Mouse (Mus musculus): Measurements from ENCODE around the gene Fam89b. TPM values are rescaled to one million over a fixed set of nuclear protein-coding genes. Genes with fewer than 3 reads are reported as not detected.

Fam89b gene
- polyA plus RNA-seq, 1 experiment: 176 TPM

DNA sequence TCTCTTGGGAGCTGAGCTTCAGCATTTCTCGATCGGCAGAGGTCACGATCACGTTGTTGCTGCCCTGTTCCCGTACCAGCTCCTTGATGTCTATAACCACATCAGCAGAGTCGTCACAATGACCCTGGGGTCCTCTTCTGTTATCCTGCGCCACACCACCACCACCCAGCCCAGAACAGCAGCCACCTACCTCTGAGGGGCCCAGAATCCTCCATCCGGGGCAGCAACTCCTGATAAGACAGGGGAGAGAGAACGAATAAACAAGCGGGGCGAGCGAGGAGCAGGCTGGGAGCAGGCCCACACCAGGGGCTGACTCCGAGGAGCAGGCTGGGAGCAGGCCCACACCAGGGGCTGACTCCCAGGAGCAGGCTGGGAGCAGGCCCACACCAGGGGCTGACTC, 43.0 kb downstream of the Fam89b start:
- Histone ChIP-seq H3K27ac (ENCODE audit: insufficient read depth, low read depth, low read length) (no peak overlapping the region), H3K4me3 (ENCODE audit: insufficient read depth, low read length) (no peak overlapping the region), H3K4me1 (ENCODE audit: control insufficient read depth, insufficient read depth, low read length) (peaks cover 5% of the 10 kb centered on the region)
- no peak for TF ChIP-seq CTCF (IDR thresholded peaks at IDR 0.05; ENCODE audit: low read depth, low read length)
- TF ChIP-seq POLR2A (IDR thresholded peaks at IDR 0.05; ENCODE audit: borderline replicate concordance, low read depth, low read length): no peak

DNA sequence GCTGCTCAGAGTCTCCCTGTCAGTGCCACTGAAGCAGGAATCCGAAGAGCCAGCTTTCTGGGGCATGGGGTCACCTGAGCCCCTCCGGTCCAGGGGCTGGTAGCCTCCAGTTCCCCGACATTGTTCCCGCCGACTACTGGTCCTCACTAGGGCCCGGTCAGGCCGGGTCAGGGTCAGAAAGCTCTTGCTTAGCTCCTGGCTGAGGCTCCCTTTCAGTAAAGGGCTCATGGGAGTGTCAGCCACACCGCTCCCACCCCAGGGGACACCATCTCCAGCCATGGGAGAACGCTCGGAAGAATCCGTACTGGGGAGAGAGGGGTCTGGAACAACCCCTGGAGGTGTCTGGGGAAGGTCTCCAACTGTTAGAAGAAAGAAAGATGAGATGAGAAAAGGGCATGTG, 43.6 kb downstream of the Fam89b start:
- TF ChIP-seq CTCF (IDR thresholded peaks at IDR 0.05; ENCODE audit: low read depth, low read length) (no peak), POLR2A (IDR thresholded peaks at IDR 0.05; ENCODE audit: borderline replicate concordance, low read depth, low read length) (no peak)
- Histone ChIP-seq H3K27ac (ENCODE audit: insufficient read depth, low read depth, low read length) (no peak overlapping the region), H3K4me1 (ENCODE audit: control insufficient read depth, insufficient read depth, low read length) (peaks cover 5% of the 10 kb centered on the region), H3K4me3 (ENCODE audit: insufficient read depth, low read length) (no peak overlapping the region)

DNA sequence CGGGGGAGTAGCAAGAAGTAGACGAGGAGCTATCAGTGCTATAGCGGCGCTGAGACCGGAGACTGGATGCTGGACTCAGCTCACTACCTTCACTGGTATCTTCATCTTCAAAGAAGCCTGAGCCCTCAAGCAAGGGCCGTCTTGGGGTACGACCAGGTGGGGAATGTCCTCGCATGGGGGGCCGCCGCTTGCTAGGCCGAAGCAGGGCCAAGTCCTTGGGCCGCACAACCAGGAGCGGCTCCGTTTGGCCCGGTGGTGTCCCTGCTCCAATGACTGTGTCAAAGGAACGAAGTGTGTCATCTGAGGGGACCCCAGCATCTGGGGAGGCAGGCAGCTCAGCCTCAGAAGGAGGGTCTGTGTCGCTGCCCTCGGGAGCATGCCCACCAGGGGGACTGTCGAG, 44.0 kb downstream of the Fam89b start:
- peaks cover 5% of the 10 kb centered on the region for H3K4me1 ChIP-seq (ENCODE audit: control insufficient read depth, insufficient read depth, low read length)
- no peak for TF ChIP-seq POLR2A (IDR thresholded peaks at IDR 0.05; ENCODE audit: borderline replicate concordance, low read depth, low read length)
- TF ChIP-seq CTCF (IDR thresholded peaks at IDR 0.05; ENCODE audit: low read depth, low read length): no peak
- H3K27ac ChIP-seq (ENCODE audit: insufficient read depth, low read depth, low read length): no peak overlapping the region
- H3K4me3 ChIP-seq (ENCODE audit: insufficient read depth, low read length): no peak overlapping the region

DNA sequence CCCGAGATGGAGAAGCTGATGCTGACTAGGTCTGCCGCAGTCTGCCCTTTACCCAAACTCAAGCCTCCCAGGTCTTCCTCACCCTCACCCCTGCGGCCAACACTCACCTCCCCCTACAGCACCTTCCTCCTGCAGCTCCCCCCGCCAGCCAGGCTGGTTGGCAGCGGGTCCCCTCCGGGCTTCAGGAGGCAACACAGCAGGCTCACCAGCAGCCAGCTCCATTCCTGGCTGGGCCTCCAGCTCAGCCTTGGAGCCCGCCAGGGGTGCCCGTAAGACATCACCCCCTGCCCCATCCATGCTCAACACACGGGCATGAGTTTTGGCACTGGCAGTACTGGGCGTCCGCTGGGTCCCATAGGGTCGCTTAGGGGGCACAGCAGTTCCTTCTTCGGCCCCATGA, 44.5 kb downstream of the Fam89b start:
- Histone ChIP-seq H3K4me1 (ENCODE audit: control insufficient read depth, insufficient read depth, low read length) (peaks cover 5% of the 10 kb centered on the region), H3K27ac (ENCODE audit: insufficient read depth, low read depth, low read length) (no peak overlapping the region), H3K4me3 (ENCODE audit: insufficient read depth, low read length) (no peak overlapping the region)
- no peak for TF ChIP-seq POLR2A (IDR thresholded peaks at IDR 0.05; ENCODE audit: borderline replicate concordance, low read depth, low read length)
- no peak for TF ChIP-seq CTCF (IDR thresholded peaks at IDR 0.05; ENCODE audit: low read depth, low read length)

DNA sequence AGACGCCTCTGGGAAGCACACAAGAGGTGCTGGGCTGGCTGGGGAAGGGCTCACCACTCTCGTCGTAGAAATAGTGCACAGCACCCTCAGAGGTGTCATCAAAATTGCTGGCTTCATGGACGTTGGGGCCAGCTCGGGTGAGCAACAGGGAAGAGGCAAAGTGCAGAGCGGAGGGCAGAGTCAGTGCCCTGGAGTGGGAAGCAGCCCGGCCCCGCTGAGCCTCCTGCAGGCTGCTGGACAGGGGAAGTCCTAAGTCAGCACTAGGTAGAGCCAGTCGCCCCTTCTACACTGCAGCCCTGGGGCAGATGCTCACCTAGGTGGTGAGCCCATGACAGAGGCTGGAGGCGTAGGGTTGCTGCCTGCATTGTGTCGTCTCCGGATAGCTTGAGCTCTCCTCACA, 45.2 kb downstream of the Fam89b start:
- peaks cover 5% of the 10 kb centered on the region for H3K4me1 ChIP-seq (ENCODE audit: control insufficient read depth, insufficient read depth, low read length)
- TF ChIP-seq POLR2A (IDR thresholded peaks at IDR 0.05; ENCODE audit: borderline replicate concordance, low read depth, low read length) (no peak), CTCF (IDR thresholded peaks at IDR 0.05; ENCODE audit: low read depth, low read length) (no peak)
- no peak overlapping the region for H3K4me3 ChIP-seq (ENCODE audit: insufficient read depth, low read length)
- no peak overlapping the region for H3K27ac ChIP-seq (ENCODE audit: insufficient read depth, low read depth, low read length)

DNA sequence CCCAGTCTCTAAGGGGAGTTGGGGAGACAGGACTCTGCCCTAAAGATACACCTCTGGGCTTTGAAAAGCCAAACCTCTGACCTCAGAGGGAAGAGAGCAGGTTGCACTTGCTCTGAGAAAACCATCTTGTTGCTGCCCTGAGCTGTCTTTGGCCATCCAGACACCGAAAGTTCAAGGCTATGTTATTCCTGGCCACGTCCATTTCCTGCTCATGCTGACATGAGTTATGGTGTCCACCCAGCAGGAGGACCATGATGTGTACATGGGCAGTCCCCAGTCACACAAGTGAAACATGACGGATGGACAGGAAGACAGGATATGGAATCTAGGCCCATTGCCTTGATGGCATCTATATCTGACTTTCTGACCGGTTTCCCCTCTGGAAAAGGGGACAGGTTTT, 49.0 kb downstream of the Fam89b start:
- TF ChIP-seq CTCF (IDR thresholded peaks at IDR 0.05; ENCODE audit: low read depth, low read length) (no peak), POLR2A (IDR thresholded peaks at IDR 0.05; ENCODE audit: borderline replicate concordance, low read depth, low read length) (no peak)
- no peak overlapping the region for H3K4me3 ChIP-seq (ENCODE audit: insufficient read depth, low read length)
- H3K4me1 ChIP-seq (ENCODE audit: control insufficient read depth, insufficient read depth, low read length): no peaks in the 10 kb centered on the region
- H3K27ac ChIP-seq (ENCODE audit: insufficient read depth, low read depth, low read length): no peak overlapping the region

Other genes starting within 250 kb of the Fam89b start
- 16.7 and 19.8 TPM in 2 replicates for gene Mus81, start 241.3 kb downstream of the Fam89b start, polyA plus RNA-seq (2012; ENCODE audit: insufficient read depth, insufficient read length, missing spikeins)
- 1,898 and 2,021 TPM in 2 replicates for gene Cfl1, start 239.2 kb downstream of the Fam89b start, polyA plus RNA-seq (2012; ENCODE audit: insufficient read depth, insufficient read length, missing spikeins)
- gene 1700020D05Rik, start 225.9 kb downstream of the Fam89b start, polyA plus RNA-seq (2012; ENCODE audit: insufficient read depth, insufficient read length, missing spikeins): 5.1 and 7.7 TPM in 2 replicates
- 34.1 and 43.8 TPM in 2 replicates for gene Snx32, start 219.1 kb downstream of the Fam89b start, polyA plus RNA-seq (2012; ENCODE audit: insufficient read depth, insufficient read length, missing spikeins)
- not detected in 2 replicates for gene Ovol1, start 169.0 kb downstream of the Fam89b start, polyA plus RNA-seq (2012; ENCODE audit: insufficient read depth, insufficient read length, missing spikeins)
- 13.5 and 14.4 TPM in 2 replicates for gene Ap5b1, start 161.6 kb downstream of the Fam89b start, polyA plus RNA-seq (2012; ENCODE audit: insufficient read depth, insufficient read length, missing spikeins)
- gene Rnaseh2c, start 127.8 kb downstream of the Fam89b start, polyA plus RNA-seq (2012; ENCODE audit: insufficient read depth, insufficient read length, missing spikeins): 82.4 and 102 TPM in 2 replicates
- 56.1 and 56.6 TPM in 2 replicates for gene Kat5, start 119.4 kb downstream of the Fam89b start, polyA plus RNA-seq (2012; ENCODE audit: insufficient read depth, insufficient read length, missing spikeins)
- 77.1 and 93.4 TPM in 2 replicates for gene Rela, start 92.2 kb downstream of the Fam89b start, polyA plus RNA-seq (2012; ENCODE audit: insufficient read depth, insufficient read length, missing spikeins)
- 93.4 and 117 TPM in 2 replicates for gene Sipa1, start 65.9 kb downstream of the Fam89b start, polyA plus RNA-seq (2012; ENCODE audit: insufficient read depth, insufficient read length, missing spikeins)
- 79.9 and 99.1 TPM in 2 replicates for gene Map3k11, start 40.9 kb downstream of the Fam89b start, polyA plus RNA-seq (2012; ENCODE audit: insufficient read depth, insufficient read length, missing spikeins)
- gene Pcnx3, start 40.7 kb downstream of the Fam89b start, polyA plus RNA-seq (2012; ENCODE audit: insufficient read depth, insufficient read length, missing spikeins): 43.3 and 54.9 TPM in 2 replicates
- gene Kcnk7, start 25.3 kb downstream of the Fam89b start, polyA plus RNA-seq (2012; ENCODE audit: insufficient read depth, insufficient read length, missing spikeins): not detected in 2 replicates
- gene Ehbp1l1, start 3.3 kb downstream of the Fam89b start, polyA plus RNA-seq (2012; ENCODE audit: insufficient read depth, insufficient read length, missing spikeins): 123 and 125 TPM in 2 replicates
- 11.4 and 15.7 TPM in 2 replicates for gene Ltbp3, start 11.3 kb upstream of the Fam89b start, polyA plus RNA-seq (2012; ENCODE audit: insufficient read depth, insufficient read length, missing spikeins)
- gene Scyl1, start 41.8 kb upstream of the Fam89b start, polyA plus RNA-seq (2012; ENCODE audit: insufficient read depth, insufficient read length, missing spikeins): 46.7 and 48.3 TPM in 2 replicates
- 24.6 and 25.2 TPM in 2 replicates for gene Frmd8, start 145.6 kb upstream of the Fam89b start, polyA plus RNA-seq (2012; ENCODE audit: insufficient read depth, insufficient read length, missing spikeins)
- gene Slc25a45, start 148.2 kb upstream of the Fam89b start, polyA plus RNA-seq (2012; ENCODE audit: insufficient read depth, insufficient read length, missing spikeins): 74.2 and 78.0 TPM in 2 replicates
- gene Tigd3, start 164.5 kb upstream of the Fam89b start, polyA plus RNA-seq (2012; ENCODE audit: insufficient read depth, insufficient read length, missing spikeins): 0.61 and 0.70 TPM in 2 replicates
- 69.3 and 75.2 TPM in 2 replicates for gene Dpf2, start 183.4 kb upstream of the Fam89b start, polyA plus RNA-seq (2012; ENCODE audit: insufficient read depth, insufficient read length, missing spikeins)
- 2.5 and 2.6 TPM in 2 replicates for gene Cdc42ep2, start 195.2 kb upstream of the Fam89b start, polyA plus RNA-seq (2012; ENCODE audit: insufficient read depth, insufficient read length, missing spikeins)
- 24.7 and 24.8 TPM in 2 replicates for gene Pola2, start 234.5 kb upstream of the Fam89b start, polyA plus RNA-seq (2012; ENCODE audit: insufficient read depth, insufficient read length, missing spikeins)

Data from bone marrow macrophage, adult 2 months (primary cell).